Mouse (Mus musculus) right cerebral cortex, postnatal 10 days (tissue): Measurements from ENCODE around the gene Lrig1.

Experiments used
- DNase-seq, 2 experiments: peaks; one replicate each; pipeline ENCODE4 v3.0.0; 2021; ENCODE audit warnings: low spot score in 2 of 2

The Lrig1 gene

DNA sequence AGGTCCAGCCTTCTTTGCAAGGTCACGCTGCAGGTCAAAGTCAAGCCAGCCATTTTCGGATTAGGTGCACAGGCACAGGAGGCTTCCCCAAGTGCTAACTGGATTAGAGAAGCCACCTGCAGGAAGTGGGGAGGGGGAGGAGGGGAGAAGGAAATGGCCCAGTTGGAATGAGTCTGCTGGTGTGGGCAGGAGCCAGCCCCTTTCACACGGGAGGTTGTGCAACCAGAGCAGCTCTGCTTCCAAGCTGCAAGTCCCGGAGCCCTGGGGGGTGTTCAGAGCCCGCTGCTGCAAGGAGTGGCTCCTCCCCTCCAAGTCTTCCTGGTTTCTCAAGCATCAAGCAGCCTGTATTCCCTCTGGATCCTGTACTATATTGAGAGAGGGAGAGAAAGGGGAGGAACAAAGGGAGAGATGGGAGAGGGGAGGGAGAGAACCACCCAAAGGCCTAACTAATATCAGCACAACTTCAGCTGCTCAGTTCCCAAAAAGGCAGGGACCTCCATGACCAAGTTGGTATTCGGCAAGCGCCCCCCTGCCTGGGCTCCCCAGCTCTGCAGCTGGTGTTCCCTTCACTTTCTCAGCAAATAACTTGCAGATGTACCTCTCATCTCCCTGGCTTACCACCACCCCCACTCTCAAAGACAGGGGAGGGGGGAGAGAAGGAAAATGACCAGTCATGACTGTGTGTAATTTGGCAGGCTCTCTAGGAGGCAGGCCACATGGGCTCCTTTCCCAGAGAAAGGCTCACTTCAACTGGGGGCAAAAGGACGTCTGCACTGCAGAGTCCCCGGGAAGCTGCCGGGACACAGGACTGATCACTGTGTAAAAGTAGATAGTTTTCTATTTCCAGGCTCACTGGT lies 52.2 kb downstream of the Lrig1 start:
- DNase-seq, result peak; percentile 68 to 74

DNA sequence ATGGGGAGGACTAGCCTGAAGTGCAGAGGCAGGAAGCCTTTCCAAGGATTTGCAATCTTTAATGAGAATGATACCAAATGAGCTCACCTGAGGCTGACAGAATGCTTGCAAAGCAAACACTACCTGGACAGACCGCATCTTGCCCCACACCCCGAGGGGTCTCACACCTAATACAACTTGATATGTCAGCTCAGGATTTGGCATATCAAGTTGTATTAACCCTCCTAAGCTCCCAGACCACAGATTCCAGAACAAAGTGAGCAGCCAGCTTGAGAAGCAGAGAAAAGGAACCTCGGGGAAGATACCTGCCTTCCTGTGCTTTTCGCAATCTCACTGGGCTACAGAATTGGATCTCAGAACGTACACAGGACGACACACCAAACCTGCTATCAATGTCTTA lies 53.1 kb downstream of the Lrig1 start:
- no peak for DNase-seq

GRCm38 (mm10) chr6:94646274-94646863 lies 53.6 kb downstream of the Lrig1 start:
- no peak for DNase-seq

GRCm38 (mm10) chr6:94645723-94646122 lies 54.2 kb downstream of the Lrig1 start:
- no peak for DNase-seq

GRCm38 (mm10) chr6:94644641-94645040 lies 55.3 kb downstream of the Lrig1 start:
- no peak for DNase-seq

- no peak for DNase-seq
Observed at GRCm38 (mm10) chr6:94643989-94644388, 56.0 kb downstream of the Lrig1 start.

GRCm38 (mm10) chr6:94642048-94642447 lies 57.9 kb downstream of the Lrig1 start:
- DNase-seq, result no peak

DNA sequence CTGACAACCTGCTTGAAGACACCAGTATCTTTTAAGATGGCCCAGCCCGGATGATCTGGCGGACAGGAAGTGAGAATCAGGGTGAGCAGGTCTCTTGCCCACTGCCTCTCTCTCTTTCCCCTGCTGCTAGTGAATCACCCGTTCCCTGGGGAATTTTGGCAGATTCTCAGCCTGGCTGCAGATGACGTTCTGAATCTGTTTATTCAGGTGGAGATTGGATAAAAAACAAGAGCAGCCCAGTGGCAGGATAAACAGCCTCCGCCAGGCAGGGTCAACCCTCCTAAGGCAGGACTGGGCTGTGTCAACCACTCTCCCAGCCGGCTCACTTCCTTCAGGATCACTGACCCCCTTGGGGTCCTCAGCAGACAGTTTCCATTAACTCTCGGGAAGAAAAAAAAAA lies 59.7 kb downstream of the Lrig1 start:
- peak; percentile 62 to 66 for DNase-seq

GRCm38 (mm10) chr6:94637024-94637434 lies 62.9 kb downstream of the Lrig1 start:
- DNase-seq, result no peak

- DNase-seq, result no peak
Observed at GRCm38 (mm10) chr6:94635343-94635742, 64.6 kb downstream of the Lrig1 start.

GRCm38 (mm10) chr6:94634710-94635109 lies 65.2 kb downstream of the Lrig1 start:
- DNase-seq, result no peak

DNA sequence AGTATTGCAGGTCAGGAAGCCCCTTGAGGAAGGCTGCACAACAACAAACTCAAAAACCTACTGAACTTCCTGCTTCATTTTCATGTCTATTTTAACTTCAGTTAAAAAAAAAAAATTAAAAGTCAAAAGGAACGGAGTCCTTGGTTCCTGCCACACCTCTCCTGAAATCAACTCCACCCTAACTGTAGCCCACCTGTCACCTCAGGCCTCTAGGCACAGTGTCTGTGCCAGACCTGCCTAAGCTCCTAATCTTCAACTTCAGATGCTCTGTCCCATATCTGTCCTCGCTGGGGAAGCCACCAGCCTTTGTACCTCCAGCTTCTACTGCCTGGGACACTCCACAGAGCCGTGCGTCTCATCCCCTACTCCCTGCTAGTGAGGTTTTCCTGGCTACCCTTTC lies 65.7 kb downstream of the Lrig1 start:
- no peak for DNase-seq

- no peak for DNase-seq
Observed at GRCm38 (mm10) chr6:94631779-94632082, 68.2 kb downstream of the Lrig1 start.

- DNase-seq, result peak; percentile 74 to 77
Observed at GRCm38 (mm10) chr6:94631051-94631778, 68.7 kb downstream of the Lrig1 start.

GRCm38 (mm10) chr6:94628787-94629186 lies 71.2 kb downstream of the Lrig1 start:
- DNase-seq, result no peak

DNA sequence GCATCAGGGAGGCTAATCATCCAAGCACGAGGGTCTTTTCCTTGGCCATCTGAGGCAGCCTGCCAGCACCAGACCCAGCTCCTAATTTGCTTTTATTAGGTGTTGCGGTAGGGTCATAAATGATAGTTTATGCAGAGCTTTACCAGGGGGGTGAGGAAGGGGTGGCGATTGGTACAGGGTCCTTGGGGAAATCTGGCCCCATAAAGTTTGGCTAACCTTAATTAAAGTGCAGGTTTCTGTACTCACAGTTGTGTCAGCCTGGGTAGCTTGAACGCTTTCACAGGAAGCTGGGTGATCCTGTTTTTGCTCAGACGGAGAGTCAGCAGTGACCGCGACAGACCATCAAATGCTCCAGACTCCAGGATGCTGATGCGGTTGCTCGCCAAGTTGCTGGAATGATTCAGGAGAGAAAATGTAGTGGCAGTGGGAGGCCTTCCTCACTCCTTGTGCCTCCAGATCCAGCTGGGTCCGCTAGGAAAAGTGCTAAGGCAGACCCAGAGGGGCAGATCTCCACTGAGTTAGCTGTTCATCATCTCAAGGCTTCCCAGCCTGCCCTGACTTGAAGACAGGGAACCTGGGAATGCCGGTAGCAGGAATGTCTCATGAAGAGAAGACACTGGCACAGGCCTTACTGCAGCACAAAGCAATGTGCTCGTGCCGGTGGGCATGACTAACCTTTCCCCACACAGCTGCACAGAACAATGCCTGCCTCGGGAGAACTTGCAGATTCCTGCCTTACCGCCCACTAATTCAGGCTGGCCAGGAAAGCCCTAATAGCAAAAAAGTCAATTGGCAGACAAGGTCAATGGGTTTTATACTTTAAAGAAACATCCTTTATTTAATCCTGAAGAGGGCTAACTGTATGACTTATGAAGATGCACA lies 72.0 kb downstream of the Lrig1 start:
- DNase-seq, result no peak

GRCm38 (mm10) chr6:94626807-94627206 lies 73.2 kb downstream of the Lrig1 start:
- no peak for DNase-seq

GRCm38 (mm10) chr6:94625896-94626295 lies 74.1 kb downstream of the Lrig1 start:
- no peak for DNase-seq

DNA sequence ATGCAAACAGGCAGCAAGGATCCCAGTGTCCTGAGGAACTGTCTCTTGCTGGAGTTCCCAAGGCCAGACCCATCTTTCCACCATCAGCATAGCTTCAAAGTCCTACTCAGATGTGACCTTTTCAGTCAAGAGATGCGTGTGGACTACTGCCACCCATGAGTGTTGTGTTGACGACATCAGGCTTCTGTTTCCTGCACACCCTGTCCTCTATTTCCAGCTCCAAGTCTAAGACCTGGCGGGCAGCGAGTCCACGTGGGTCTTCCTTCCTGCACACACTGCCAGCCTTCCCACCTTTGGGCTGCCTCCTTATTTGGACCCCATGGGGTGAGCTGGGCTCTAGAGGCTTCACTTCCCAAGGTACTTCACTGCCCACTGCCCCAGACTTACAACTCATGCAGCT lies 75.4 kb downstream of the Lrig1 start:
- DNase-seq, result no peak

GRCm38 (mm10) chr6:94622983-94623382 lies 77.0 kb downstream of the Lrig1 start:
- peak; percentile 71 to 72 for DNase-seq

DNA sequence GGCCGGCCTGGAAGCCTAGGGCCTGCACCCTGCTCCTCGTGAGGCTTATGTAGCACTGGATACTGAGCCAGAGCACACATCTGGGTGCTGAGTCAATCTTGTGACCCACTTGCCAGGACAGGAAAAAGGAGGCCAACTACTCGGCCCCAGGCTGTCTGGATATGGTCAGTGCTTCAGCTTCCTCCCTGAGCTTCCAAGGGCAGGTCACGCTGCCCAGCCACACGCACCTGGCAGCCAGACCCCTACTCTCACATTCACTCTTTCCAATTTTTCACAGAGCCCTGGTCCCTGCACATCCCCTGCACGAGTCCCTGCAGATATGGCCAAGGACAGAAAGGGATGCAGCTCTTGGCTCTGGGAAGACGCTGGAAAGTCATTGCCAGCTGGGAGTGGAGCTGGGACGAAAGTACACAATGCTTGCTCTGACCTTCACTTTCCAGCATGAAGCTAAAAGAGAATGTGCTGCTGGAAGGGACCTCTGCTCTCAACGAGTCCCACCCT lies 79.1 kb downstream of the Lrig1 start:
- DNase-seq, result no peak

DNA sequence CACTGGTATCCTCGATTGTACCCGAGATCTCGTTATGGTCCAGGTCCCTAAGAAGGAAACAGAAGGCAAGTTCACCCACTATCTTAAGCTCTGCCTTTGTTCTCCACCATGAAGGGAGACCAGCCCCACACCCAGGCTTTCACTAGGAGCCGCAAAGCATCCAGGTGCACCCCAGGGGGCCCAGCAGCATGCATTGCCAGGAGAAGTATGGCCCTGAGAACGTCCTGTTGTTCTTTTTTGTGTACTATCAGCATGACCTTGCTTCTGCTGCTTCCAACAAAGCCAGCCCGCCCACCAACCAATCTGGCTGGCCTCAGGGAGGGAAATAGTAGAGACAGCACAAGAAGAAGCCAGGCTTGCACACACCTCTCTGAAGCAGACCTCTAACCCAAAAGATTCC lies 79.7 kb downstream of the Lrig1 start:
- no peak for DNase-seq
